Mouse (Mus musculus): ENCODE results near the gene Fam241b.

GRCm38 (mm10) chr10:62190821-62191220, 47.1 kb upstream of the Fam241b start:
- TF ChIP-seq POLR2AphosphoS2 (IDR thresholded peaks at IDR 0.05; ENCODE audit: low read length) (no peak), CTCF (IDR thresholded peaks at IDR 0.05 in 2 of 3, conservative IDR thresholded peaks at IDR 0.05 in 1 of 3; ENCODE audit: control insufficient read depth in 1 of 3, insufficient read depth in 1 of 3, low read depth in 2 of 3, low read length in 3 of 3, poor library complexity in 1 of 3, severe bottlenecking in 1 of 3) (no peak), TAL1 (IDR thresholded peaks at IDR 0.05; ENCODE audit: low read length) (no peak)
